ENCODE assay signal across 21 mouse cellular contexts in the genomic region with DNA sequence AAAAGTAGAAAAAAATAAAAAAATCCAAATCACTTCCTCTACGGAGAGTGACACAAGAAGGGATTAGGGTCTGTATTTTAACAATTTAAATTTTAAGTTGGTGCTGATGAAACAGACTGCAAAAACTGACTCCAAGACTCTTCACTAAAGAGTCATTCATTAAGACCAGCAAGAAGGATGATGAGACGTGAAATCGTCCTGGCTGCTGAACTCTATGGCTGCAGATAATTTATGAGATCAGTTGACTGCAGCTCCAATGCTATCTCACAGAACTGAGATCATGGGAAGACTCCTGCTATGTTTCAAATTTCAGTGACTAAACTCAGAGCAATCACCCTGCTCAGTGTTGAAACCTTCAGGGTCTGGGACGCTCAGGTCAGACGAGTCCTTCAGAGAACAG.
A peak's percentile ranks its signal among the peaks of the same experiment; 100 is the strongest.
DNase-seq lines count a peak whose midpoint lies in the region; ATAC-seq and TF ChIP-seq lines count a peak whose summit lies in the region.
"Had no signal": no experiment of that assay in that cellular context is flagged by ENCODE, and none has a peak within 500 bp of the region (broad histone marks: within the 10 kb centered on the region; RNA-seq: fewer than 3 reads in every experiment).

No protein-coding gene starts in this region.

- H3K36me3 ChIP-seq in midbrain, embryonic 11.5 days (ENCODE audit: control insufficient read depth, insufficient read depth, low read length), result no peaks in the 10 kb centered on the region
- no peaks in the 10 kb centered on the region for H3K36me3 ChIP-seq in midbrain, embryonic 15.5 days (replicated peaks)
- H3K36me3 ChIP-seq: embryonic facial prominence, embryonic 13.5 days; embryonic facial prominence, embryonic 15.5 days; forebrain, embryonic 15.5 days had no signal

- 86% methylated on average over 5 of the region's 5 CpGs for WGBS in midbrain, embryonic 11.5 days
- WGBS in midbrain, embryonic 15.5 days, result 82% methylated on average over 5 of the region's 5 CpGs
- 71% methylated on average over 5 of the region's 5 CpGs for WGBS in cerebellum, adult 2 months

- DNase-seq in midbrain, embryonic 11.5 days (ENCODE audit: low spot score, missing footprints), result peak; percentile 49
- no peak for DNase-seq in embryo, embryonic 10 days (ENCODE audit: low spot score)
- no peak for DNase-seq in cerebellum, adult 2 months
- DNase-seq: adrenal gland, adult 8-10 months; adrenal gland, postnatal 14 days; adrenal gland, postnatal 36 days; cerebellum, adult 11 months; cerebellum, adult 18-20 months; cerebellum, adult 9-10 months; cerebellum, postnatal 10 days; cerebellum, postnatal 25 days; embryo, embryonic 11 days; forebrain, postnatal 0 days had no signal

- H3K9me3 ChIP-seq in midbrain, embryonic 11.5 days (ENCODE audit: control insufficient read depth, low read length), result no peaks in the 10 kb centered on the region
- H3K9me3 ChIP-seq in midbrain, embryonic 15.5 days, result no peaks in the 10 kb centered on the region
- H3K9me3 ChIP-seq: embryonic facial prominence, embryonic 13.5 days; embryonic facial prominence, embryonic 15.5 days; forebrain, embryonic 13.5 days; forebrain, embryonic 15.5 days had no signal

- no peaks in the 10 kb centered on the region for H3K27me3 ChIP-seq in midbrain, embryonic 11.5 days (ENCODE audit: control insufficient read depth, insufficient read depth, low read length)
- H3K27me3 ChIP-seq in midbrain, embryonic 15.5 days (replicated peaks), result peaks cover 3% of the 10 kb centered on the region; the same call in 1 of the 2 replicates
- no peaks in the 10 kb centered on the region for H3K27me3 ChIP-seq in cerebellum, adult 2 months (ENCODE audit: control insufficient read depth, insufficient read depth, low read length)
- H3K27me3 ChIP-seq: embryonic facial prominence, embryonic 15.5 days; forebrain, embryonic 13.5 days; forebrain, embryonic 15.5 days; Patski had no signal

- H3K4me1 ChIP-seq in midbrain, embryonic 11.5 days (ENCODE audit: control insufficient read depth, insufficient read depth, low read length), result peaks cover 2% of the 10 kb centered on the region; the same call in 1 of the 2 replicates
- H3K4me1 ChIP-seq in midbrain, embryonic 15.5 days, result peaks cover under 1% of the 10 kb centered on the region
- peaks cover 4% of the 10 kb centered on the region; the same call in 1 of the 2 replicates for H3K4me1 ChIP-seq in embryonic fibroblast, embryonic 13.5 days (ENCODE audit: control insufficient read depth, insufficient read depth, low read length)
- H3K4me1 ChIP-seq in cerebellum, adult 2 months (ENCODE audit: control insufficient read depth, insufficient read depth, low read length), result no peaks in the 10 kb centered on the region
- H3K4me1 ChIP-seq: forebrain, embryonic 15.5 days had no signal

- no peak overlapping the region for H3K4me2 ChIP-seq in midbrain, embryonic 11.5 days
- H3K4me2 ChIP-seq in midbrain, embryonic 15.5 days, result no peak overlapping the region
- H3K4me2 ChIP-seq: embryonic facial prominence, embryonic 13.5 days; embryonic facial prominence, embryonic 15.5 days; forebrain, embryonic 13.5 days; forebrain, embryonic 15.5 days had no signal

- H3K27ac ChIP-seq in midbrain, embryonic 11.5 days (ENCODE audit: low read depth, low read length), result no peak overlapping the region
- no peak overlapping the region for H3K27ac ChIP-seq in midbrain, embryonic 15.5 days
- H3K27ac ChIP-seq in embryonic fibroblast, embryonic 13.5 days (ENCODE audit: insufficient read depth, low read length), result peak overlapping the region; percentile 41; the same call in 1 of the 2 replicates
- no peak overlapping the region for H3K27ac ChIP-seq in cerebellum, adult 2 months (ENCODE audit: insufficient read depth, low read length)
- H3K27ac ChIP-seq: embryonic facial prominence, embryonic 13.5 days; embryonic facial prominence, embryonic 15.5 days; forebrain, embryonic 13.5 days; forebrain, embryonic 15.5 days had no signal

- H3K4me3 ChIP-seq in midbrain, embryonic 11.5 days (ENCODE audit: low read depth, low read length), result no peak overlapping the region
- H3K4me3 ChIP-seq in midbrain, embryonic 15.5 days, result no peak overlapping the region
- no peak overlapping the region for H3K4me3 ChIP-seq in embryonic fibroblast, embryonic 13.5 days (ENCODE audit: insufficient read depth, low read length)
- H3K4me3 ChIP-seq in cerebellum, adult 2 months (replicated peaks; ENCODE audit: insufficient read depth, low read depth, low read length), result no peak overlapping the region
- H3K4me3 ChIP-seq: embryonic facial prominence, embryonic 13.5 days; embryonic facial prominence, embryonic 15.5 days; forebrain, embryonic 13.5 days; forebrain, embryonic 15.5 days had no signal

- no peak for TF ChIP-seq CTCF in embryonic fibroblast, embryonic 13.5 days (IDR thresholded peaks at IDR 0.05; ENCODE audit: borderline replicate concordance, insufficient read depth, low read length)
- TF ChIP-seq CTCF in cerebellum, adult 2 months (IDR thresholded peaks at IDR 0.05; ENCODE audit: borderline replicate concordance, insufficient read depth, low read depth, low read length), result no peak

- TF ChIP-seq POLR2A in embryonic fibroblast, embryonic 13.5 days (IDR thresholded peaks at IDR 0.05; ENCODE audit: low read depth, low read length), result no peak
- no peak for TF ChIP-seq POLR2A in cerebellum, adult 2 months (IDR thresholded peaks at IDR 0.05; ENCODE audit: borderline replicate concordance, insufficient read depth, low read length)

- no peak for ATAC-seq in midbrain, embryonic 11.5 days (ENCODE audit: low FRiP score)
- ATAC-seq in midbrain, embryonic 15.5 days (replicated peaks), result no peak
- ATAC-seq: activated CD4-positive, CD25-positive, alpha-beta regulatory T cell, adult 4 months; forebrain, embryonic 13.5 days; forebrain, embryonic 15.5 days; forebrain, postnatal 0 days; Patski had no signal

- H3K9ac ChIP-seq in midbrain, embryonic 11.5 days (ENCODE audit: low read length), result no peak overlapping the region
- no peak overlapping the region for H3K9ac ChIP-seq in midbrain, embryonic 15.5 days
- H3K9ac ChIP-seq: embryonic facial prominence, embryonic 13.5 days; embryonic facial prominence, embryonic 15.5 days; forebrain, embryonic 13.5 days; forebrain, embryonic 15.5 days; forebrain, postnatal 0 days had no signal
